Mouse (Mus musculus): ENCODE results near the gene Fads2.
"Not testable (repeated sequence)": the region's sequence is repeated elsewhere in the genome, so short reads cannot be mapped to it uniquely, and the experiment has no call there.

Fads2 gene

GRCm38 (mm10) chr19:10101341-10102053, at the start of gene Fads2:
TSS of gene Fads2 (minus strand) at chr19:10101746.
- peak; percentile 96 for DNase-seq (ENCODE audit: low read depth, low spot score)

DNA sequence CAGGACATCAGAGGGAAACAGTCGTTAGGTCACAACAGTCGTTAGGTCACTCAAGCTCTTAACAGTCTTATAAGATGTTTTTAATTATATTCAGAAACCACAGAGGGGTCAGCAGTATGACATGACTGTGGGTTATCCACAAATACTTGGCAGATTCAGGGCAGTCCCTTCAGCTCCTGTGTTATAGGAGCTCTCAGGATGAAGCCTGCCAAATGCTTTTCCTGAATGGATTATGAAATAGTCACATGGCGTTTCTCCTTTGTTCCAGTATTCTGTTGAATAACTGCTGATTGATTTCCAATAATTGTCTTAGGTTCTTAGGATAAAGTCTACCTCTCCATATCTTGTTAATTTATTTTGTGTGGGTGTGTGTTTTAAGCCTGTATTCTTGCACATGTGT, 47.6 kb upstream of the Fads2 start:
- peak; percentile 86 for DNase-seq (ENCODE audit: low read depth, low spot score)

DNA sequence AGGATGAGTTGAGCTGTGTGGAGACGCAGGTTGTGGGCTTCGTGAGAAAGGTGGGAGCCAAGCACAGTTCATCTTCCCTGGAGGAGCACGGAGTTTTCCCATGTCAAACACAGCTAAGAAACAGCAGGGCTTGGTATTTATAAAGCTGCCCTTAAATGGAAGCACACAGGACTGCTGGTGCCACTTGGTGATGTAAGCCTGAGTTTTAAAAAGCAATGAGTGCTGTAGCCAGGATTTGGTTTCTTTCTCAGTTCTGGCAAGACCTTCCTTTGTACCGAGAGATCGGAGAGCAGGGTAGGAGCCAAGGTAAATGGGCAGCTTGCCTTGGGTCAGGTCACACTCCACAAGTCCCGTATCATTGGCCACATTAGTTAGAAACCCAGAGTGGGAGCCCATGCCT, 47.0 kb upstream of the Fads2 start:
- peak; percentile 61 for DNase-seq (ENCODE audit: low read depth, low spot score)

- no peak for DNase-seq (ENCODE audit: low read depth, low spot score)
Measured at GRCm38 (mm10) chr19:10144464-10144863, 42.9 kb upstream of the Fads2 start.

DNA sequence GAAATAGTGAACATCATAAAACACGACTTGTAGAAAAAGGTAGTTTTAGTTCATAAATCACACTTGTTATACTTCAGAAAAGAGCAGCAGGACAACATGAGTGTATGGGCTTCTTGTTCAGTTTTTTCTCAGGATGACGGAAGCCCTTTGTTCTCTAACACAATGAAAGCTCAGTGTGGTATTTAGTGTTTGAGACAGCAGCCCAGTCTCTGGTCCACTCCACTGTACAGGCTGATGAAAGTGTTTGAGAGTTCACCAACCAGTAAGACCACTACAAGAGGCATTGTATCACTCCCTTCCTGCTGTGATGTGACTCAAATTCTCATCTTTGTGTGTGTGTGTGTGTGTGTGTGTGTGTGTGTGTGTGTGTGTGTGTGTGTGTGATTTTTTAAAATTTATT, 42.1 kb upstream of the Fads2 start:
- DNase-seq (ENCODE audit: low read depth, low spot score) = no peak

DNA sequence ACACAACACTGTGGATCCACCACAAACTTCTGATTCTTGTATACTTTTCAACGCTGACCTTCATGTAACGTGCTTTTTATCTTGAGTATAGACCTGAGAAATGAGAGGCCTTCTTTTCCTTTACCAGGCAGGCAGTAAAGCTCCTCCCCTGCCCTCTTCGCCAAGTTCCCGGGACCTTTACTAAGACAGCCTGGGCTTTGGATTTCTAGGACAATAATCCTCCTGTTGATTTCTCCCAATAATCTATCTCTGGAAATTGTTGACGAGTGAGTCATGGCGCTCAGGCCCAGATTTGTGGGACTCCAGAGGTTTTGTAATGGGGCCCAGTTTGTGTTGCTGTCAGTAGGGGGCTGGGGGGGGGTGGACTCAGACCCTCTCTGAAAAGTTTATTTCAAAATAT, 38.2 kb upstream of the Fads2 start:
- DNase-seq (ENCODE audit: low read depth, low spot score) = peak; percentile 60

DNA sequence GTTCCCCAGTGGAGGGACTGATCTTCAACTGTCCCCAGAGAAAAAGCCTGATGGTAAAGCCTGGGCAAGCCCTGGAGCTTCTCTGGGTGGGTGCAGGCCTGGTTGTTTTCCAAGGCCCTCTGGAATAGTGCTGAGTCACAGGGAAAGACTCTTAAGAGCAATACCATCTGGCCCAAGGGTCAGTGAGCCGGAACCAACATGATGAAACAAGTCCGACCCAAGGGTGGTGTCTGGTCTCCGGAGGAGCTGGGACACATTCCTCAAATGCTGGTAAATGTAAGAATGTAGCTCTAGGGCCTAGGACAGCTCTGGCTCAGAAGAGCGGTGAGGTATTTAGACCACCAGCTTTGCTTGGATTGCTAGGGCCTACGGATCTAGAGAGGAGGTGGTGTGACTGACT, 35.9 kb upstream of the Fads2 start:
- DNase-seq (ENCODE audit: low read depth, low spot score) = peak; percentile 85

DNA sequence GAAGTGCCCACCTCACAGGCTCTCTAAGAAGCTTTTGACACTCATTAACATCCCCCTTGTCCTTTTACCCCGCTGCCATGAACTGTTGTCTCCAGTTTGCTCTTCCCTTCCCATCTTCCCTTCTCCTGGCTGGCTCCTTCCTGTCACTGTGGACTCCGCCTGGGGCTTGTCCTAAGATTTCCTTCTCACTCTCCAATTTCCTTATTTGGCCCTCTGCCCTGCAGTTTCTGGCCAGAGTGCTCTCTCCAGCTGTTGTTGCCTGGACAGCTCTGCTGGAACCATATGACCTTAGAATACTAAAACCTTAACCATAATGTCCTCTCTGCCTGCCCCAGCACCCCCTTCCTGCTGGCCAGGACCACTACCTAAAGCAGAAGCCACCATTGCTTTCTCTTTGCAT, 33.1 kb upstream of the Fads2 start:
- DNase-seq (ENCODE audit: low read depth, low spot score) = peak; percentile 78

GRCm38 (mm10) chr19:10129547-10129946, 28.0 kb upstream of the Fads2 start:
- not testable (repeated sequence) for DNase-seq (ENCODE audit: low read depth, low spot score)

- DNase-seq (ENCODE audit: low read depth, low spot score) = no peak
Measured at GRCm38 (mm10) chr19:10126479-10127250, 25.1 kb upstream of the Fads2 start.

- no peak for DNase-seq (ENCODE audit: low read depth, low spot score)
Measured at GRCm38 (mm10) chr19:10123892-10124634, 22.5 kb upstream of the Fads2 start.

- no peak for DNase-seq (ENCODE audit: low read depth, low spot score)
Measured at GRCm38 (mm10) chr19:10122021-10122631, 20.6 kb upstream of the Fads2 start.

GRCm38 (mm10) chr19:10116641-10117040, 15.1 kb upstream of the Fads2 start:
- DNase-seq (ENCODE audit: low read depth, low spot score) = no peak

DNA sequence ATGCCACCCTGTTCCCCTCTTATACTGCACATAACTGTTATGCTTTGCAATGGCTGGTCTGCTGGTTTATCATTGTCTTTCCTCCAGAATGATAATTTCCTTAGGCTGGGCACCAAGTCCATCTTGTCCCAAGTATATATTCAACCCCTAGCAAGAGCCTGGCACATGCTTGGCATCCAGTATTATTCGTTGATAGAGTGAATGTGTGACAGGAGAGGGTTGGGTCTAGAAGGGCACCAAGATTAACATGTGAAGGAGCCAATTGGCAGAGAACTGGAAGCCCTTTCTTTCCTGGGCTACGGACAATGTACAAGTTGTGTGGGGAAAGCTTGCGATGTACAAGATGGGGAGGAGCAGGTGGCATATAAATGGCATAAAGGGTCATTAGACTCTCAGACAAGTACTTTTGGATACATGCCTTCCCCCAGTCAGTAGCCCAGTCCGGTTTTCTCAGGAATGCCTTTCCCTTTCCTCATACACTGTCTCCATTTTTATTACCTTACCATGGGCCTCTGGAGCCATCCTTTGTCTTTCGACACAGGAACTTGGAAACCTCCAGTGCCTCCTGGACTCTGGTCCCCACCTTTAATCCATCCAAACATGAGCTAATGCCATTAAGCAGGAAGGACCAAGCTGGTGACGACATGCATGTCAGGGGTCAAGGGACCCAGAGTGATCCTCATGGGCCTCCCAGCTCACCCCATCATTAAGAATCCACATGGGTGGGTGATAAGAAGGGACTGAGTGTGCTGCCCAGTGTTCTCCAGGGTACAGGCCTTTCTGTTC, 14.0 kb upstream of the Fads2 start:
- DNase-seq (ENCODE audit: low read depth, low spot score) = no peak

- DNase-seq (ENCODE audit: low read depth, low spot score) = peak; percentile 79
Measured at GRCm38 (mm10) chr19:10112956-10113355, 11.4 kb upstream of the Fads2 start.

GRCm38 (mm10) chr19:10108666-10109065, 7.1 kb upstream of the Fads2 start:
- DNase-seq (ENCODE audit: low read depth, low spot score) = no peak

GRCm38 (mm10) chr19:10108129-10108528, 6.6 kb upstream of the Fads2 start:
- peak; percentile 84 for DNase-seq (ENCODE audit: low read depth, low spot score)

- no peak for DNase-seq (ENCODE audit: low read depth, low spot score)
Measured at GRCm38 (mm10) chr19:10107051-10107611, 5.6 kb upstream of the Fads2 start.

DNA sequence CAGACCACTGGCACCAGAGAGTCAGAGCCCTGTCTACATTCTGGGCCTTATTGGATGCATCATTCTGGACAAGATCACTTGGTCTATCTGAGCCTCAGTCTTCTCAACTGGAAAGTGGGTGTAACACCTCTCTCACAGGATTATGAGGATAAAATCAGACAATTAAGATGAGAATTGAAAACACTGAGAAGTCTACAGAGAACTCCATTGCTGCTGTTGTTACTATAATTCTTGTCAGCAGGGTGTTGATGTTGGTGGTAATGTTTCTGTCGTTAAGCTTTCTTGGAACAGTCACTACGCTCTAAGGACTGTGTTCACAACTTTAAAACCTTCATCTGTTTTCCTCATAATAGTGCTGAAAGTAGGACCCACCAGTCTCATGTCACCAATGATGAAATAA, 5.1 kb upstream of the Fads2 start:
- DNase-seq (ENCODE audit: low read depth, low spot score) = no peak

DNA sequence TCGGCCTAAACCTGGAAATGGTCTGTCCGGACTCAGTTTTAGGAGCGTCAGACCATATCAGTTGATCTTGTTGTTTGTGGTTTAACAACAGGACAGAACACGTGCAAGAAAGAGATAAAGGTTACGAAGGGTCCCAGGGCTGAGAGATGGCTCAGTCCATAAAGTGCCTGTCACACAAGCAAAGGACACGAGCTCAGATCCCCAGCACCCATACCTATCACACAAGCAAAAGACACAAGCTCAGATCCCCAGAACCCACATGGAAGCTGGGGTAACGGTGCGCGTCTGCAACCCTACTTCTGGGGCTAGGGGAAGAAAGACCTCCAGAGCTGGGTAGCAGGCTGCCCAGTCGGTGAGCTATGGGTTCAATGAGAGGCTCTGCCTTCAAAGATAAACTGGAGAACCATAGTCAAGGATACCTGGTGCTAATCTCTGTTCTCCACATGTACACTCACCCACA, 3.5 kb upstream of the Fads2 start:
- DNase-seq (ENCODE audit: low read depth, low spot score) = no peak

GRCm38 (mm10) chr19:10104234-10104633, 2.7 kb upstream of the Fads2 start:
- no peak for DNase-seq (ENCODE audit: low read depth, low spot score)

Measured in 3T3-L1 (cell line).